Mouse (Mus musculus): ENCODE results near the gene Shpk. TPM values are rescaled to one million over a fixed set of nuclear protein-coding genes. Genes with fewer than 3 reads are reported as not detected.

The Shpk gene
- polyA plus RNA-seq, 1 experiment from 2014 or later, result 1.8 TPM

DNA sequence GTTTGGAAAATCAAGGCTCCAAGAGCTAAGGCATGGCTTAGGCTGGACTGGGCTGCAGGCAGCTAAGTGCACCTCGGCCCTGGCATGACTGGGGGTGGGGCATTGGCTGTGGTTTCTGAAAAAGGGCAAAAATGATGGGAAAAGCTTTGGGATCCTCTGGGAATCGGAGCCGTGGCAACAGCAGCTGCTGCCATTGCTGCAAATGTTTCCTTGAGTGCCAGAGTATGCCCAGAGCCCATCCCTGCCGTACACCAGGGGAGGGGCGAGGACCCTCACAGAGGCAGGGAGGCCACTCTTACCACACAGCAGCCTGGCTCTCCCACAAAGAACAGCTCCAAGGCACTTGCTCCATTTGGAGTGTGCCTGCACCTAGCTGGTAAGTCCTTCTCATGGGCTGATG is 34.7 kb downstream of the Shpk start, which contains the start of gene Trpv1:
TSS of gene Trpv1 (plus strand) at position 301 of the 400 bp plus-strand sequence.
- H3K27ac ChIP-seq, result no peak within 1 kb of the TSS
- no peaks in the 10 kb centered on the region for H3K36me3 ChIP-seq (replicated peaks)
- H3K4me1 ChIP-seq, result no peaks in the 10 kb centered on the region
- H3K9ac ChIP-seq, result no peak within 1 kb of the TSS
- no peak for ATAC-seq (replicated peaks)
- no peaks in the 10 kb centered on the region for H3K9me3 ChIP-seq
- 76% methylated on average over 5 of the region's 5 CpGs for WGBS
- H3K4me3 ChIP-seq, result no peak within 1 kb of the TSS
- no peaks in the 10 kb centered on the region for H3K27me3 ChIP-seq (replicated peaks)
- H3K4me2 ChIP-seq, result no peak within 1 kb of the TSS

GRCm38 (mm10) chr11:73235990-73236701 is 36.9 kb downstream of the Shpk start:
- WGBS, result 37% methylated on average over 5 of the region's 5 CpGs
- H3K27ac ChIP-seq, result no peak overlapping the region
- no peaks in the 10 kb centered on the region for H3K27me3 ChIP-seq (replicated peaks)
- no peaks in the 10 kb centered on the region for H3K9me3 ChIP-seq
- no peak overlapping the region for H3K9ac ChIP-seq
- no peaks in the 10 kb centered on the region for H3K36me3 ChIP-seq (replicated peaks)
- ATAC-seq (replicated peaks), result no peak
- H3K4me1 ChIP-seq, result no peaks in the 10 kb centered on the region
- H3K4me3 ChIP-seq, result no peak overlapping the region
- H3K4me2 ChIP-seq, result no peak overlapping the region

DNA sequence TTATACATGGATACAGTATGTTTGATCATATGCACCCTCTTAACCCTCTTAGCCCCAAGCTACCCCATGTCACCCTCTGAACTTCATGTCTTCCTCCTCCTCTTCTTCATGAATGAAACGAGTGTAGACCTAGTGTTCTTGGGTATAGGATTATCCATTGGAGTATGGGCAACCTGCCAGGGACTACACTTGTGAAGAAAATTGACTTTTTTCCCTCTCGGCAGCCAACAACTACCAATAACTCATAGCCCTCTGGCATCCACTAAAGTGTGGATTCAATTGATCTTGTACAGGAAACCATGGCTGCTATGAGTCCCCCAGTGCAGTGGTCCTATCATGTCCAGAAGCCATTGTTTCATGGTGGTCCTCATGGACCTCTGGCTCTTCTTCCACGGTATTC is 37.5 kb downstream of the Shpk start:
- no peak overlapping the region for H3K4me2 ChIP-seq
- H3K27ac ChIP-seq, result no peak overlapping the region
- ATAC-seq (replicated peaks), result no peak
- no peaks in the 10 kb centered on the region for H3K27me3 ChIP-seq (replicated peaks)
- no peaks in the 10 kb centered on the region for H3K4me1 ChIP-seq
- H3K4me3 ChIP-seq, result no peak overlapping the region
- no peaks in the 10 kb centered on the region for H3K9me3 ChIP-seq
- WGBS, result 77% methylated on average over 3 of the region's 3 CpGs
- no peaks in the 10 kb centered on the region for H3K36me3 ChIP-seq (replicated peaks)
- H3K9ac ChIP-seq, result no peak overlapping the region

GRCm38 (mm10) chr11:73242199-73242598 is 42.9 kb downstream of the Shpk start:
- no peak overlapping the region for H3K9ac ChIP-seq
- no peak overlapping the region for H3K4me3 ChIP-seq
- 86% methylated on average over 6 of the region's 6 CpGs for WGBS
- no peak overlapping the region for H3K27ac ChIP-seq
- H3K9me3 ChIP-seq, result no peaks in the 10 kb centered on the region
- H3K36me3 ChIP-seq (replicated peaks), result no peaks in the 10 kb centered on the region
- no peaks in the 10 kb centered on the region for H3K27me3 ChIP-seq (replicated peaks)
- no peak for ATAC-seq (replicated peaks)
- H3K4me2 ChIP-seq, result no peak overlapping the region
- no peaks in the 10 kb centered on the region for H3K4me1 ChIP-seq

DNA sequence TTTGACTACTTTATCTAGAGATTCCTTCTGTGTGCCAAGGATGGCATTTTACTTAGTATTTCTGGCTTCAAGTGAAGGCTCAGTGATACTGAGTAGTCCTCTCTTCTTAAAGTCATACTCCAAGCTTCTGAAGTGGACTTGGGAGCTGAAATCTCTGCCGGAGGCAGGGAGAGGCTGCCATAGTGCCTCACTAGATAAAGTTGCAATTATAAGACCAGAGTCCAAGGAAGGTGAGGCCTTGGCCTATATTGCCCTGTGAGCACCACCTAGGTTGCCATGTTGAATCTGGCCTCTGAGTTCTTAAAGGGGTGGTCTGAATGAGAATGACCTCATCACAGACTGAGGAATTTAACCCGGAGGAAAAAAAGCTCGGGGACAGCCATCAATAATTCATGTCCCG is 43.5 kb downstream of the Shpk start:
- no peak overlapping the region for H3K27ac ChIP-seq
- no peaks in the 10 kb centered on the region for H3K27me3 ChIP-seq (replicated peaks)
- no peak for ATAC-seq (replicated peaks)
- no peaks in the 10 kb centered on the region for H3K4me1 ChIP-seq
- H3K9me3 ChIP-seq, result no peaks in the 10 kb centered on the region
- WGBS, result 93% methylated on average over 4 of the region's 4 CpGs
- no peak overlapping the region for H3K9ac ChIP-seq
- H3K4me2 ChIP-seq, result no peak overlapping the region
- no peaks in the 10 kb centered on the region for H3K36me3 ChIP-seq (replicated peaks)
- H3K4me3 ChIP-seq, result no peak overlapping the region

- Histone ChIP-seq H3K9ac (no peak overlapping the region), H3K4me1 (no peaks in the 10 kb centered on the region), H3K4me2 (no peak overlapping the region), H3K27ac (no peak overlapping the region), H3K27me3 (replicated peaks) (no peaks in the 10 kb centered on the region), H3K9me3 (no peaks in the 10 kb centered on the region), H3K4me3 (no peak overlapping the region), H3K36me3 (replicated peaks) (no peaks in the 10 kb centered on the region)
- ATAC-seq (replicated peaks), result no peak
- WGBS, result 83% methylated on average over 4 of the region's 4 CpGs
Measured at GRCm38 (mm10) chr11:73257362-73257945, 58.2 kb downstream of the Shpk start.

DNA sequence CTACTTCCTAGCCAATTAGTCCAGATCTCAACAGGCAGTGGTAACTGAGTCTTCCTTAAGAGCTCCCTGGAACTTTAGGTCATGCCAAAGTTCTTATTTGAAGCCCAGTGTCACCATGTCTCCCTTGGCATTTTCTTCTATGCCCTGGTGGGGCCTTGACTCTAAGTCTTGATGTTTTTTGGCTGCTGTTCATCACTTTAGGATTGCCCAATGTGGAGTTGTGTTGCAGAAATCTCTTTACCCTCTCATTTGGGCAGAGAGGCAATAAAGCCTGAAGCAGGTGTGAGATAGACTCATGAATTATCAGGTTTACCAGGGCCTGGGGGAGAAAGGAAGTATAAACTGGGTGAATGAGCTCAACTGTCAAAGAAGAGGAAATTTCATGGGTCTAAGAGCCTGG is 59.4 kb downstream of the Shpk start:
- ATAC-seq (replicated peaks), result no peak
- Histone ChIP-seq H3K36me3 (replicated peaks) (no peaks in the 10 kb centered on the region), H3K4me2 (no peak overlapping the region), H3K9me3 (no peaks in the 10 kb centered on the region), H3K4me3 (no peak overlapping the region), H3K9ac (no peak overlapping the region), H3K27me3 (replicated peaks) (no peaks in the 10 kb centered on the region), H3K27ac (no peak overlapping the region), H3K4me1 (no peaks in the 10 kb centered on the region)

DNA sequence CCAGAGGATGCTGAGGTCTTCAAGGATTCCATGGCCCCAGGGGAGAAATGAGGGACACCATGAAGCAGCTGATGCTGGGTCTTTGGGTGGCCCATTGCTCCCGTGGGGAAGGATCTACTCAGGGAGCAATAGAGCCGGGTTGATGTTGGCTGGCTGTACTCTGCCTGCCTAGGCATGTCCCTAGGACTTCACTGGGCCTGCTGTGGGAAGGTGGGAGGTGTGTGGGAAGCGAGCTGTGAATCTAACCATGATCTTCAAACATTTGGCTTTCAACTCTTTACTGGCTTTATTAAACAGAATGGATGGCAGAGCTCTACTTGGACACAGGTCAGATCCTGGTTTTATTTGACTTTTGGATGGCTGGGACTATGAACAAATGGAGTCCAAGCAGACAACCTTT is 61.2 kb downstream of the Shpk start:
- Histone ChIP-seq H3K27ac (no peak overlapping the region), H3K4me2 (no peak overlapping the region), H3K4me3 (no peak overlapping the region), H3K4me1 (no peaks in the 10 kb centered on the region), H3K36me3 (replicated peaks) (no peaks in the 10 kb centered on the region), H3K27me3 (replicated peaks) (no peaks in the 10 kb centered on the region), H3K9ac (no peak overlapping the region), H3K9me3 (no peaks in the 10 kb centered on the region)
- no peak for ATAC-seq (replicated peaks)
- WGBS, result 78% methylated on average over 3 of the region's 3 CpGs

DNA sequence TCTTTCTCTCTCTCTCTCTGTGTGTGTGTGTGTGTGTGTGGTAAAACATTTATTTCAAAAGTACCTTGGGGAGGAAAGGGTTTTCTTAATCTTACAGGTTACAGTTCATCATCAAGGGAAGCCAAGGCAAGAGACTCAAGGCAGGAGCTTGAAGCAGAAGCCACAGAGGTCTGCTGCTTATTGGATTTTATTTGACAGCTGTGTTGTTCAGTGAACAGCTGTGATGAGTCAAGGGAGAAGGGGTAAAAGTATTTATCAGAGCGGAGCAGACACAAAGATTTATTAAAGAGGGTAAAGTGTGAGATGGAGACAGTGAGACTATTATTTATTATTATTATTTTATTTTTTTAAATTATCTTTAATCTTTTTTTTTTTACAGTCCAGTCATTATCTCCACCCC is 62.1 kb downstream of the Shpk start:
- H3K4me1 ChIP-seq, result no peaks in the 10 kb centered on the region
- H3K27me3 ChIP-seq (replicated peaks), result no peaks in the 10 kb centered on the region
- H3K4me2 ChIP-seq, result no peak overlapping the region
- no peaks in the 10 kb centered on the region for H3K9me3 ChIP-seq
- no peak for ATAC-seq (replicated peaks)
- no peak overlapping the region for H3K9ac ChIP-seq
- no peaks in the 10 kb centered on the region for H3K36me3 ChIP-seq (replicated peaks)
- no peak overlapping the region for H3K27ac ChIP-seq
- H3K4me3 ChIP-seq, result no peak overlapping the region
- 97% methylated on average over 1 of the region's 1 CpGs for WGBS

GRCm38 (mm10) chr11:73267267-73267666 is 68.0 kb downstream of the Shpk start, which contains the start of gene Trpv3:
Trpv3 (plus strand) TSS chr11:73267388.
- Histone ChIP-seq H3K27ac (no peak within 1 kb of the TSS), H3K4me3 (no peak within 1 kb of the TSS), H3K36me3 (replicated peaks) (no peaks in the 10 kb centered on the region), H3K9ac (no peak within 1 kb of the TSS), H3K27me3 (replicated peaks) (no peaks in the 10 kb centered on the region), H3K4me1 (no peaks in the 10 kb centered on the region), H3K9me3 (no peaks in the 10 kb centered on the region), H3K4me2 (no peak within 1 kb of the TSS)
- no peak for ATAC-seq (replicated peaks)
- 83% methylated on average over 7 of the region's 7 CpGs for WGBS

Other genes starting within 250 kb of the Shpk start
- 1.0 and 1.1 TPM in 2 replicates for gene Atp2a3, start 238.3 kb upstream of the Shpk start, polyA plus RNA-seq (2015; fragmentation: Nextera tagmentation; extraction: Ambion mirVana)
- gene P2rx1, start 200.4 kb upstream of the Shpk start, polyA plus RNA-seq (2015; fragmentation: Nextera tagmentation; extraction: Ambion mirVana), result 0.33 and 0.45 TPM in 2 replicates
- gene Camkk1, start 180.5 kb upstream of the Shpk start, polyA plus RNA-seq (2015; fragmentation: Nextera tagmentation; extraction: Ambion mirVana), result 29.8 and 30.6 TPM in 2 replicates
- 10.9 and 12.7 TPM in 2 replicates for gene Ncbp3, start 151.7 kb upstream of the Shpk start, polyA plus RNA-seq (2015; fragmentation: Nextera tagmentation; extraction: Ambion mirVana)
- 0.15 and 0.27 TPM in 2 replicates for gene Itgae, start 108.9 kb upstream of the Shpk start, polyA plus RNA-seq (2015; fragmentation: Nextera tagmentation; extraction: Ambion mirVana)
- 2.2 and 2.6 TPM in 2 replicates for gene Haspin, start 61.2 kb upstream of the Shpk start, polyA plus RNA-seq (2015; fragmentation: Nextera tagmentation; extraction: Ambion mirVana)
- gene P2rx5, start 39.0 kb upstream of the Shpk start, polyA plus RNA-seq (2015; fragmentation: Nextera tagmentation; extraction: Ambion mirVana), result 0.36 and 0.40 TPM in 2 replicates
- 116 TPM in 2 replicates for gene Emc6, start 22.4 kb upstream of the Shpk start, polyA plus RNA-seq (2015; fragmentation: Nextera tagmentation; extraction: Ambion mirVana)
- gene Tax1bp3, start 22.4 kb upstream of the Shpk start, polyA plus RNA-seq (2015; fragmentation: Nextera tagmentation; extraction: Ambion mirVana), result 156 and 161 TPM in 2 replicates
- gene Ctns, start 418 bp upstream of the Shpk start, polyA plus RNA-seq (2015; fragmentation: Nextera tagmentation; extraction: Ambion mirVana), result 19.9 and 20.8 TPM in 2 replicates
- 0.14 and 0.21 TPM in 2 replicates for gene Trpv1, start 34.8 kb downstream of the Shpk start, polyA plus RNA-seq (2015; fragmentation: Nextera tagmentation; extraction: Ambion mirVana)
- gene Trpv3, start 67.9 kb downstream of the Shpk start, polyA plus RNA-seq (2015; fragmentation: Nextera tagmentation; extraction: Ambion mirVana), result 0.14 and 0.22 TPM in 2 replicates
- 1.2 and 1.4 TPM in 2 replicates for gene Aspa, start 130.1 kb downstream of the Shpk start, polyA plus RNA-seq (2015; fragmentation: Nextera tagmentation; extraction: Ambion mirVana)
- not detected in 2 replicates for gene Gm49340, start 130.3 kb downstream of the Shpk start, polyA plus RNA-seq (2015; fragmentation: Nextera tagmentation; extraction: Ambion mirVana)
- gene Spata22, start 130.3 kb downstream of the Shpk start, polyA plus RNA-seq (2015; fragmentation: Nextera tagmentation; extraction: Ambion mirVana), result 0.13 and 0.22 TPM in 2 replicates
- not detected in 2 replicates for gene Olfr20, start 151.3 kb downstream of the Shpk start, polyA plus RNA-seq (2015; fragmentation: Nextera tagmentation; extraction: Ambion mirVana)
- gene Olfr376, start 171.8 kb downstream of the Shpk start, polyA plus RNA-seq (2015; fragmentation: Nextera tagmentation; extraction: Ambion mirVana), result not detected in 2 replicates
- not detected in 2 replicates for gene Olfr1, start 200.2 kb downstream of the Shpk start, polyA plus RNA-seq (2015; fragmentation: Nextera tagmentation; extraction: Ambion mirVana)
- not detected in 2 replicates for gene Olfr378, start 229.0 kb downstream of the Shpk start, polyA plus RNA-seq (2015; fragmentation: Nextera tagmentation; extraction: Ambion mirVana)